Mouse (Mus musculus) limb, embryonic 15.5 days (tissue): ENCODE measurements around the gene Meis1. TPM values are rescaled to one million over a fixed set of nuclear protein-coding genes. Genes with fewer than 3 reads are reported as not detected.

Experiments used
- ATAC-seq: fragments of 200-750 bp; cut with Nextera tagmentation; 2 replicates; pipeline ENCODE4 v1.8.0; 2017; ENCODE audit warnings: low read depth, moderate TSS enrichment; ENCODE audit not compliant: insufficient number of reproducible peaks, low FRiP score, low TSS enrichment
- H3K27ac ChIP-seq: fragments of 300-500 bp; sonication (generic); 2 replicates; pipeline ENCODE4 v1.5.1; 2015; ENCODE audit warnings: moderate library complexity, mild to moderate bottlenecking, inconsistent platforms
- H3K27me3 ChIP-seq: fragments of 300-500 bp; sonication (generic); 2 replicates; pipeline ENCODE4 v1.6.1; 2015; ENCODE audit warnings: inconsistent platforms
- H3K36me3 ChIP-seq: fragments of 300-500 bp; sonication (generic); 2 replicates; pipeline ENCODE4 v1.6.1; 2015; ENCODE audit warnings: inconsistent platforms
- H3K4me1 ChIP-seq: fragments of 300-500 bp; sonication (generic); 2 replicates; pipeline ENCODE4 v1.6.1; 2015; ENCODE audit warnings: inconsistent platforms
- H3K4me2 ChIP-seq: fragments of 300-500 bp; sonication (generic); 2 replicates; pipeline ENCODE4 v1.6.1; 2015; ENCODE audit warnings: mild to moderate bottlenecking, inconsistent platforms
- H3K4me3 ChIP-seq: fragments of 300-500 bp; sonication (generic); 2 replicates; pipeline ENCODE4 v1.5.1; 2015; ENCODE audit warnings: mild to moderate bottlenecking, inconsistent platforms
- H3K9ac ChIP-seq: fragments of 300-500 bp; sonication (generic); 2 replicates; pipeline ENCODE4 v1.6.1; 2015; ENCODE audit warnings: inconsistent platforms
- H3K9me3 ChIP-seq: fragments of 300-500 bp; sonication (generic); 2 replicates; pipeline ENCODE4 v1.6.1; 2016; ENCODE audit warnings: inconsistent platforms
- WGBS: fragments of 180-500 bp; shearing (Covaris S2); methylation state at CpG from one replicate; pipeline ENCODE4 v1.1.7; 2015; 5-methylcytosine and 5-hydroxymethylcytosine counted together
- polyA plus RNA-seq: library from polyadenylated mRNA; unstranded; fragments of >200 nt; fragmentation: Nextera tagmentation; extraction: Ambion mirVana; gene quantifications from 2 replicates; pipeline ENCODE4 v1.2.1, GENCODE M21; 2015

The Meis1 gene
- polyA plus RNA-seq, 1 experiment from 2014 or later = 16.3 TPM

GRCm38 (mm10) chr11:18905431-18905830 lies 113.4 kb downstream of the Meis1 start:
- H3K9me3 ChIP-seq = no peaks in the 10 kb centered on the region
- no peaks in the 10 kb centered on the region for H3K36me3 ChIP-seq
- H3K4me2 ChIP-seq = no peak overlapping the region
- H3K4me3 ChIP-seq = no peak overlapping the region
- H3K4me1 ChIP-seq = no peaks in the 10 kb centered on the region
- no peak overlapping the region for H3K9ac ChIP-seq
- ATAC-seq = no peak
- no peaks in the 10 kb centered on the region for H3K27me3 ChIP-seq
- WGBS = 77% methylated on average over 1 of the region's 1 CpGs
- no peak overlapping the region for H3K27ac ChIP-seq

GRCm38 (mm10) chr11:18904880-18905279 lies 113.9 kb downstream of the Meis1 start:
- no peak for ATAC-seq
- WGBS = 89% methylated on average over 1 of the region's 1 CpGs
- H3K4me1 ChIP-seq = no peaks in the 10 kb centered on the region
- no peaks in the 10 kb centered on the region for H3K36me3 ChIP-seq
- H3K9ac ChIP-seq = no peak overlapping the region
- H3K9me3 ChIP-seq = no peaks in the 10 kb centered on the region
- no peak overlapping the region for H3K27ac ChIP-seq
- no peak overlapping the region for H3K4me2 ChIP-seq
- no peaks in the 10 kb centered on the region for H3K27me3 ChIP-seq
- H3K4me3 ChIP-seq = no peak overlapping the region

GRCm38 (mm10) chr11:18904285-18904684 lies 114.5 kb downstream of the Meis1 start:
- Histone ChIP-seq H3K27me3 (no peaks in the 10 kb centered on the region), H3K4me2 (no peak overlapping the region), H3K4me3 (no peak overlapping the region), H3K36me3 (no peaks in the 10 kb centered on the region), H3K9me3 (no peaks in the 10 kb centered on the region), H3K4me1 (no peaks in the 10 kb centered on the region), H3K9ac (no peak overlapping the region), H3K27ac (no peak overlapping the region)
- 80% methylated on average over 5 of the region's 5 CpGs for WGBS
- ATAC-seq = no peak

- no peaks in the 10 kb centered on the region for H3K4me1 ChIP-seq
- H3K27me3 ChIP-seq = peaks cover under 1% of the 10 kb centered on the region; the same call in 1 of the 2 replicates
- no peak overlapping the region for H3K4me2 ChIP-seq
- H3K4me3 ChIP-seq = no peak overlapping the region
- H3K9me3 ChIP-seq = no peaks in the 10 kb centered on the region
- H3K36me3 ChIP-seq = no peaks in the 10 kb centered on the region
- WGBS = 59% methylated on average over 2 of the region's 2 CpGs
- H3K27ac ChIP-seq = no peak overlapping the region
- H3K9ac ChIP-seq = no peak overlapping the region
- no peak for ATAC-seq
Measured at GRCm38 (mm10) chr11:18900489-18900888, 118.3 kb downstream of the Meis1 start.

GRCm38 (mm10) chr11:18898862-18899261 lies 119.9 kb downstream of the Meis1 start:
- H3K4me3 ChIP-seq = no peak overlapping the region
- H3K36me3 ChIP-seq = no peaks in the 10 kb centered on the region
- peaks cover 2% of the 10 kb centered on the region; the same call in 1 of the 2 replicates for H3K27me3 ChIP-seq
- ATAC-seq = no peak
- no peaks in the 10 kb centered on the region for H3K9me3 ChIP-seq
- 32% methylated on average over 4 of the region's 4 CpGs for WGBS
- H3K27ac ChIP-seq = no peak overlapping the region
- H3K9ac ChIP-seq = no peak overlapping the region
- H3K4me2 ChIP-seq = no peak overlapping the region
- no peaks in the 10 kb centered on the region for H3K4me1 ChIP-seq

GRCm38 (mm10) chr11:18897921-18898646 lies 120.7 kb downstream of the Meis1 start:
- H3K9me3 ChIP-seq = no peaks in the 10 kb centered on the region
- WGBS = 18% methylated on average over 7 of the region's 7 CpGs
- no peaks in the 10 kb centered on the region for H3K4me1 ChIP-seq
- no peak overlapping the region for H3K9ac ChIP-seq
- H3K27ac ChIP-seq = no peak overlapping the region
- H3K4me2 ChIP-seq = no peak overlapping the region
- ATAC-seq = no peak
- H3K27me3 ChIP-seq = peaks cover 2% of the 10 kb centered on the region; the same call in 1 of the 2 replicates
- H3K36me3 ChIP-seq = no peaks in the 10 kb centered on the region
- H3K4me3 ChIP-seq = no peak overlapping the region

GRCm38 (mm10) chr11:18897250-18897649 lies 121.5 kb downstream of the Meis1 start:
- Histone ChIP-seq H3K9me3 (no peaks in the 10 kb centered on the region), H3K36me3 (no peaks in the 10 kb centered on the region), H3K4me3 (no peak overlapping the region), H3K9ac (no peak overlapping the region), H3K4me1 (no peaks in the 10 kb centered on the region), H3K27me3 (peaks cover 2% of the 10 kb centered on the region; the same call in 1 of the 2 replicates), H3K27ac (no peak overlapping the region), H3K4me2 (no peak overlapping the region)
- 54% methylated on average over 2 of the region's 2 CpGs for WGBS
- ATAC-seq = no peak

- no peak for ATAC-seq
- no peaks in the 10 kb centered on the region for H3K4me1 ChIP-seq
- no peaks in the 10 kb centered on the region for H3K9me3 ChIP-seq
- H3K4me2 ChIP-seq = no peak overlapping the region
- no peaks in the 10 kb centered on the region for H3K36me3 ChIP-seq
- H3K4me3 ChIP-seq = no peak overlapping the region
- peaks cover 14% of the 10 kb centered on the region for H3K27me3 ChIP-seq
- H3K27ac ChIP-seq = no peak overlapping the region
- WGBS = 35% methylated on average over 2 of the region's 2 CpGs
- H3K9ac ChIP-seq = no peak overlapping the region
Measured at GRCm38 (mm10) chr11:18892470-18892869, 126.3 kb downstream of the Meis1 start.

- no peaks in the 10 kb centered on the region for H3K9me3 ChIP-seq
- no peak overlapping the region for H3K4me3 ChIP-seq
- no peak overlapping the region for H3K9ac ChIP-seq
- no peak overlapping the region for H3K27ac ChIP-seq
- ATAC-seq = no peak
- 21% methylated on average over 5 of the region's 5 CpGs for WGBS
- peaks cover 38% of the 10 kb centered on the region for H3K27me3 ChIP-seq
- H3K36me3 ChIP-seq = no peaks in the 10 kb centered on the region
- H3K4me2 ChIP-seq = no peak overlapping the region
- no peaks in the 10 kb centered on the region for H3K4me1 ChIP-seq
Measured at GRCm38 (mm10) chr11:18889139-18889538, 129.6 kb downstream of the Meis1 start.

GRCm38 (mm10) chr11:18888651-18889050 lies 130.1 kb downstream of the Meis1 start:
- 69% methylated on average over 1 of the region's 1 CpGs for WGBS
- H3K9ac ChIP-seq = no peak overlapping the region
- ATAC-seq = no peak
- H3K9me3 ChIP-seq = no peaks in the 10 kb centered on the region
- no peak overlapping the region for H3K4me3 ChIP-seq
- H3K27me3 ChIP-seq = peaks cover 42% of the 10 kb centered on the region
- no peak overlapping the region for H3K4me2 ChIP-seq
- no peaks in the 10 kb centered on the region for H3K36me3 ChIP-seq
- 0 out of 2 replicates have a peak, but pooled peaks cover 3% of the 10 kb centered on the region for H3K4me1 ChIP-seq
- no peak overlapping the region for H3K27ac ChIP-seq

- no peak for ATAC-seq
- Histone ChIP-seq H3K27ac (no peak overlapping the region), H3K9ac (no peak overlapping the region), H3K27me3 (peaks cover 67% of the 10 kb centered on the region), H3K4me2 (no peak overlapping the region), H3K9me3 (no peaks in the 10 kb centered on the region), H3K4me3 (no peak overlapping the region), H3K4me1 (0 out of 2 replicates have a peak, but pooled peaks cover 3% of the 10 kb centered on the region), H3K36me3 (no peaks in the 10 kb centered on the region)
- WGBS = 42% methylated on average over 9 of the region's 9 CpGs
Measured at GRCm38 (mm10) chr11:18885729-18886325, 133.0 kb downstream of the Meis1 start.

GRCm38 (mm10) chr11:18885036-18885728 lies 133.6 kb downstream of the Meis1 start:
- 0 out of 2 replicates have a peak, but pooled peaks cover 3% of the 10 kb centered on the region for H3K4me1 ChIP-seq
- H3K36me3 ChIP-seq = no peaks in the 10 kb centered on the region
- 23% methylated on average over 6 of the region's 6 CpGs for WGBS

More at GRCm38 (mm10) chr11:18885036-18885728, 133.6 kb downstream of the Meis1 start:
- Histone ChIP-seq H3K27ac (no peak overlapping the region), H3K4me3 (no peak overlapping the region), H3K9ac (no peak overlapping the region), H3K9me3 (no peaks in the 10 kb centered on the region), H3K27me3 (peaks cover 70% of the 10 kb centered on the region), H3K4me2 (no peak overlapping the region)
- ATAC-seq = no peak
